Mouse (Mus musculus) E14TG2a.4 (cell line): ENCODE data around the gene Pak6.

Source experiments
- H3K27me3 ChIP-seq: 2 replicates; pipeline ENCODE4 v1.6.1; 2014; ENCODE audit warnings: low read length, control low read depth; ENCODE audit not compliant: insufficient read depth
- H3K36me3 ChIP-seq: 2 replicates; pipeline ENCODE4 v1.6.1; 2014; ENCODE audit warnings: low read length, control low read depth; ENCODE audit not compliant: insufficient read depth
- H3K4me1 ChIP-seq: replicated peaks from 2 replicates; pipeline ENCODE4 v1.6.1; 2014; ENCODE audit warnings: low read depth, low read length, control low read depth
- H3K4me3 ChIP-seq: replicated peaks from 2 replicates; pipeline ENCODE4 v1.5.1; 2014; ENCODE audit warnings: mild to moderate bottlenecking, low read length
- H3K9me3 ChIP-seq: 2 replicates; pipeline ENCODE4 v1.6.1; 2014; ENCODE audit warnings: low read length, control low read depth
- CTCF ChIP-seq: conservative IDR thresholded peaks from 2 replicates; pipeline ENCODE4 v1.5.1; 2014; ENCODE audit warnings: low read length
- NANOG ChIP-seq: IDR thresholded peaks from 2 replicates; pipeline ENCODE4 v1.6.1; 2014; ENCODE audit warnings: borderline replicate concordance, low read length, mixed read lengths
- POU5F1 ChIP-seq: IDR thresholded peaks from 2 replicates; pipeline ENCODE4 v1.6.1; 2014; ENCODE audit warnings: low read length, borderline replicate concordance

The Pak6 gene

DNA sequence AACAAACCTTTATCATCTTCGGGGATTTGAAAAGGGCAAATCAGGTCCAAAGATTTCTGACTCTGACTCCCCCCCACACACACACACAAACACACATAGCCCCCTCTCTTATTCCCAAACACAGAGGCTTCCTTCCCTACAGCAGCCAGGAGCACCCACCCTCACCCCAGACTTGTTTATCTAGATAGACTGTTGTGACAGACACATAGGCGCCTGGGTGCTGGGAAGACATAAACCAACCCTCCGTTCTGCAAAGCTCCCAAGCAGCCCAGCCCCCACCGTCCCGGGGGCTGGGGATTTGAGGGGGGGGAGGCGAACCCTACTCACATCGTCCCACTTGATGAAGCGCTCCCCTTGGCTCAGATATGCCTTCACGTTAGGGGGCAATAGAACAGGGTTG lies 64.8 kb downstream of the Pak6 start:
- Histone ChIP-seq H3K36me3 (no peaks in the 10 kb centered on the region), H3K9me3 (no peaks in the 10 kb centered on the region), H3K4me1 (peaks cover 16% of the 10 kb centered on the region), H3K4me3 (0 out of 2 replicates have a peak overlapping the region, but pooled peaks have one; percentile 26), H3K27me3 (peaks cover 92% of the 10 kb centered on the region)
- no peak for TF ChIP-seq NANOG
- no peak for TF ChIP-seq CTCF

- no peaks in the 10 kb centered on the region for H3K9me3 ChIP-seq
- peaks cover 92% of the 10 kb centered on the region for H3K27me3 ChIP-seq
- H3K4me1 ChIP-seq = peaks cover 16% of the 10 kb centered on the region
- no peaks in the 10 kb centered on the region for H3K36me3 ChIP-seq
- TF ChIP-seq NANOG (no peak), CTCF (no peak), POU5F1 (no peak)
- peak within 1 kb of the TSS; percentile 26; the same call in 1 of the 2 replicates for H3K4me3 ChIP-seq
Measured at GRCm38 (mm10) chr2:118728337-118728736, 65.2 kb downstream of the Pak6 start, which contains the start of gene Plcb2. Gene Plcb2, minus strand, starts transcription at chr2:118728438.

DNA sequence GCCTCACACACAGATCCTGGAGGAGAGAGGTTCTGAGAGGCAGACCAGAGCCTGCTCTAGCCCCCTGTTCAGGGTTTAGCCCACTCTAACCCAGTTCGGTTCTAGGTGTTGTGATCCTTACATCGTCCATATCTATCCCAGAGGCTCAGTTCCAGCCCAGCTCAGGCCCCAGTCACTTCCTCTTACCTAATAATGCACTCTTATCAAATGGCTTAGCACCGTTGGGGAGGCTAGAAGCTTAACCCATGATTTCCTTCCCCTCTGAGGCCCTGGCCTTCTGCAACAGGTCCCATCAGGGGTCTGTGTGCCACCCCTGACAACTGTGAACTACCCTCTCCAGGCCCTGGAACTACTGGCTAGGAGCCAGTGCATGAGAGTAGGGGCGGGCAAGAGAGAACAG lies 66.1 kb downstream of the Pak6 start:
- H3K36me3 ChIP-seq = no peaks in the 10 kb centered on the region
- H3K4me3 ChIP-seq = no peak overlapping the region
- peaks cover 16% of the 10 kb centered on the region for H3K4me1 ChIP-seq
- TF ChIP-seq CTCF (no peak), NANOG (no peak), POU5F1 (no peak)
- peaks cover 91% of the 10 kb centered on the region for H3K27me3 ChIP-seq
- no peaks in the 10 kb centered on the region for H3K9me3 ChIP-seq

DNA sequence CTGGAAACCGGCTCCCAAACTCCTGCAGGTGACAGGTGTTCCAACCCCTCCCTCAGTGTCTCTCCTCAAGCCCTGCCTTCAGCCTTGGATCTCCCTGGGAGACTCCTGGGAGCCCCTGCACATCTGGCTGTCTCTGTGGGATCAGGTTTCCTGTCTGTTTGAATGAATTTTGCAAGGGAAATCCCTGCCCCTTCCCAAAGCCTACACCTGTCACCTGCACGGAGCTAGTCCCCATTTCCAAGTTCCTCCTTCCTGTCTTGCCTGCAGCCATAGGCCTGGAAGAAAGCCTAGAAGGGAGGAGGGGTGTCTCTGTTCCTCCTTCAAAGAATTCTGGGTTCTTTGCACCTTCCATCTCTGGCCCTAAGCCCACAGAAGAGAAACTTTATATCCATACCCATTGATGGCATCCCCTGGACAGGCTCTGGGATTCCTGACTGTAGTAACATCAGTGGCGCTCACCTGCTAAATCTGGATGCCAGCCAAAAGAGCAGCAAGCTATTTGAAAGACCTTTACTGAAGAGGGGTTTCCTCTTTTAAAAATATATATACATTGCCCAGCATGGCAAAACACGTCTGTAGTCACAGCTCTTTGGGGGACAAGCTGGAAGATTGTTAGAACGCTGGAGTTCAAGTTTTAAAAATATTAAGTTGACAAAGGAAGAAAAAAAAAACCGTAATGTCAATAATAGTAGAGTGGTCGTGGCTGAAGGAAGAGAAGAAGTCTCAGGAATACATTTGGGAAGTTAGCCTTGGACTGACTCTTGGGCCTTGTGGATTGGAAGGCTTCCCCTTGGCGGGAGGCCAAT lies 66.9 kb downstream of the Pak6 start:
- no peaks in the 10 kb centered on the region for H3K9me3 ChIP-seq
- TF ChIP-seq NANOG (no peak), POU5F1 (no peak), CTCF (no peak)
- no peak overlapping the region for H3K4me3 ChIP-seq
- H3K36me3 ChIP-seq = no peaks in the 10 kb centered on the region
- peaks cover 84% of the 10 kb centered on the region for H3K27me3 ChIP-seq
- H3K4me1 ChIP-seq = peaks cover 16% of the 10 kb centered on the region

DNA sequence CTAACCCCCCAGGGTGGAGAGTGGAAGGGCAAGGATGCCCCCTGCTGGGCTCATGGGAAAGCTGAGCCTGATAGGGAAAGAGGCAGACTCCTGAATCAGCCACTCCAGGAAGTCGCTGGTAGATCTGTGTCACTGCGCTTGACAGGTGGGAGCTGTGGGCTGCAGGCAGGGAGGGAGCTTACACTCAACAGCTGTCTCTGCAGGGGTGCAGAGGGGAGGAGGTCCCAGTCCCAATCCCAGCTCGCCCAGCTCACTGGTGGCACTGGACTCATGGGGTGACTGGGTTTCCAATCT lies 67.5 kb downstream of the Pak6 start:
- H3K27me3 ChIP-seq = peaks cover 78% of the 10 kb centered on the region
- peaks cover 16% of the 10 kb centered on the region for H3K4me1 ChIP-seq
- no peaks in the 10 kb centered on the region for H3K9me3 ChIP-seq
- TF ChIP-seq NANOG (no peak), CTCF (no peak), POU5F1 (no peak)
- no peak overlapping the region for H3K4me3 ChIP-seq
- H3K36me3 ChIP-seq = no peaks in the 10 kb centered on the region

DNA sequence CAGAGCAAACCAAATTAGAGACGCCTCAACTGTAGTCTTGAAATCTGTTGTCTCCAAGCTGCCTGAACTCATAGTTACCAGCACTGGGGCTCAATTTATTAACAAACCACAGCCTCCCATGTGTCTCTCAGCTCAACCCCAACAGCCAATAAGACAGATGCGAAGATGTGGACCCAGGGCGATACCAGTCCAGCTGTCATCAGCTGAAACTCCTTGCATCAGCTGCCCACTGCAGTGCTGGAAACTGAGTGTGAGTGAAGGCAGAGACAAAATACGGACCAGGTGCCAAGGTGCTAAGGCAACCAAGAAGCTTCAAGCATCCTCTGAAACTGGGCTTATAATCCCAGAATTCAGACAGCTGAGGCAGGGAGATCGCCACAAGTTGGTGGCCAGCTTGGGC lies 68.9 kb downstream of the Pak6 start:
- Histone ChIP-seq H3K9me3 (no peaks in the 10 kb centered on the region), H3K4me1 (peaks cover 16% of the 10 kb centered on the region), H3K4me3 (no peak overlapping the region), H3K27me3 (peaks cover 69% of the 10 kb centered on the region), H3K36me3 (no peaks in the 10 kb centered on the region)
- TF ChIP-seq POU5F1 (no peak), CTCF (no peak), NANOG (no peak)

DNA sequence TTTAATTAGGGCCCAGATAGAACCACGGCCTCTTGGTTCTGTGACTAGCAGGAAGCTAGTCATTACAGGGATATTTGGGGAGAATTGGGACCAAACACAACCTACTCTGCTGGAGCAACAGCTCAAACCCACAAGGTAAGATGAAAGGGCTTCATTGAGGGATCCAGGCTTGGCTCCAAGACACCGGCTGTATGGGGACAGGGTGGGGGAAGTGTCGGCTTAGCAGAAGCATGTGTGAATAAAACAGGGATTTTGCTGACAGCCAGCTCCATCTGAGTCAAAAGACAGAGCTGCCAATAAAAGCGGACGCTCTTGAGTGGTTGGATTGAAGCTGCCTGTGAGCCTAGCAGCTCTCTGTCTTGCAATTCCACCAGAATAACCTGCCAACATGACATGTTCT lies 70.2 kb downstream of the Pak6 start:
- peaks cover 56% of the 10 kb centered on the region for H3K27me3 ChIP-seq
- H3K4me1 ChIP-seq = peaks cover 11% of the 10 kb centered on the region
- no peak overlapping the region for H3K4me3 ChIP-seq
- TF ChIP-seq POU5F1 = no peak
- TF ChIP-seq NANOG = no peak
- TF ChIP-seq CTCF = no peak
- no peaks in the 10 kb centered on the region for H3K36me3 ChIP-seq
- no peaks in the 10 kb centered on the region for H3K9me3 ChIP-seq

DNA sequence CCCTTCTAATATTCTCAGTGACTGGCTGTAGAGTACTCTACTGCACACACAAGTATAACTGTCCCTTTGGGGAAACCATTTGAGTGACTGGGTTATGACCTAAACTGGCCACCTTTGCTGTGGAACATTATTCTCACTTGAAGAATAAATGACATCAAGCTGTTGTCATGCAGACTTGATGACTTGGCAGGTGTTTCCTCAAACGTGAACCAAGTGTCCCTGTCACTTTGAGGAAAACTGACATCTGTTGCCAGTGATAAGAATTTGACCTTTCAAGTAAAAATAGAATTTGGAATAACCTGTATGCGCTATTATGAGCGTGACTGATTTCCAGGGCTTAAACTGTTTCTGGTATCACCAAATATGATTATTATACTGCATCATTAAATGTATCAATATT lies 77.2 kb downstream of the Pak6 start:
- no peaks in the 10 kb centered on the region for H3K9me3 ChIP-seq
- peaks cover 9% of the 10 kb centered on the region for H3K4me1 ChIP-seq
- H3K4me3 ChIP-seq = no peak overlapping the region
- TF ChIP-seq NANOG (no peak), POU5F1 (no peak), CTCF (no peak)
- no peaks in the 10 kb centered on the region for H3K36me3 ChIP-seq
- peaks cover 42% of the 10 kb centered on the region for H3K27me3 ChIP-seq

DNA sequence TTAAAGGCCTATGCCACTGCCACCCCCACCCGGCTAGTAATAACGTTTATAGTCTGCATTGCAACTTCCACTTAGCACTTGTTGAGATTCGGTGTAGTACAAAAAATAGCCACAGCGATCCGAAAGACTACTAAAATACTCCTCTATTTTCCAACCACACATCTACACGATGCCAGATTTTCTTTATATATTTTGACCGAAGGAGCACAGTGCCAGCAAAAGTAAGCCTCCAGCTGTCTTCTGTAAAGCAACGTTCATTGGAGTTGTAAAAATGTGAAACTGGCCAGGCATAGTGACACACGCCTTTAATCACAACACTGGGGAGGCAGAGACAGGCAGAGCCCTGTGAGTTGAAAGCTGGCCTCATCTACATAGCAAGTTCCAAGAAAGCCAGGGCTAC lies 78.1 kb downstream of the Pak6 start:
- Histone ChIP-seq H3K27me3 (peaks cover 42% of the 10 kb centered on the region), H3K4me3 (no peak overlapping the region), H3K4me1 (peaks cover 9% of the 10 kb centered on the region), H3K36me3 (no peaks in the 10 kb centered on the region), H3K9me3 (no peaks in the 10 kb centered on the region)
- TF ChIP-seq POU5F1 (no peak), CTCF (no peak), NANOG (no peak)
